Mouse (Mus musculus) brain, embryonic 14.5 days (tissue): Measurements from ENCODE around the gene Sltm.

Source experiments
- CTCF ChIP-seq: fragments of 200-500 bp; IDR thresholded peaks from 2 replicates; pipeline ENCODE4 v1.5.1; 2012; ENCODE audit warnings: inconsistent platforms, mild to moderate bottlenecking, moderate library complexity, borderline replicate concordance; ENCODE audit not compliant: insufficient read depth, insufficient read length; ENCODE audit errors: extremely low read depth
- POLR2A ChIP-seq: fragments of 200-500 bp; IDR thresholded peaks from 2 replicates; pipeline ENCODE4 v1.6.1; 2012; ENCODE audit warnings: mild to moderate bottlenecking, inconsistent platforms, borderline replicate concordance; ENCODE audit not compliant: poor library complexity, insufficient read depth, insufficient read length, severe bottlenecking; ENCODE audit errors: extremely low read depth

- TF ChIP-seq CTCF (no peak), POLR2A (no peak)
These were observed 25.1 kb downstream of the Sltm start for GRCm38 (mm10) chr9:70567651-70568050.
